Mouse (Mus musculus): ENCODE measurements around the gene Adamtsl2.

DNA sequence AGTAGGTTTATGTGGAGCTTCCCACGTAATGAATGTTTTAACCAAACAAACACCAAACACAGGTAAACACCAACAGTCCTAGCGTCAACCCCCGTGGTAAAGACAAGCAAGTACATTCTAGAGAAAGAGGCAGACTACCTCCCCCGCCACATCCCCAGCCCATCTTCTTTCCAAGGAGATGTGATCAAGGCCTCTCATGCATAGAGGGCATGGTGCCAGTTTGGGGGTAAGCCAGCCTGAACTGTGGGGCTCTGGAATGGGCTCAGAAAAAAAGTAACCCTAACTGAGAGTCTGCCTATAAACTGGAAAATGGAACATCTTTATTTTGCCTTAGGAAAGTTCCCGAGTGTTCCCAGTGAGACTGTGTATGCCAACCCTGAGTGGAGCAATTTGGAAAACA is 56.8 kb downstream of the Adamtsl2 start:
- no peak for TF ChIP-seq CTCF (IDR thresholded peaks at IDR 0.05; ENCODE audit: low read depth, low read length)
- TF ChIP-seq POLR2A (IDR thresholded peaks at IDR 0.05; ENCODE audit: borderline replicate concordance, low read depth, low read length): no peak
